Mouse (Mus musculus) brain, embryonic 14.5 days (tissue): Measurements from ENCODE around the gene Cela1.

ENCODE experiments used
- CTCF ChIP-seq: fragments of 200-500 bp; IDR thresholded peaks from 2 replicates; pipeline ENCODE4 v1.5.1; 2012; ENCODE audit warnings: inconsistent platforms, mild to moderate bottlenecking, moderate library complexity, borderline replicate concordance; ENCODE audit not compliant: insufficient read depth, insufficient read length; ENCODE audit errors: extremely low read depth
- POLR2A ChIP-seq: fragments of 200-500 bp; IDR thresholded peaks from 2 replicates; pipeline ENCODE4 v1.6.1; 2012; ENCODE audit warnings: mild to moderate bottlenecking, inconsistent platforms, borderline replicate concordance; ENCODE audit not compliant: poor library complexity, insufficient read depth, insufficient read length, severe bottlenecking; ENCODE audit errors: extremely low read depth

- TF ChIP-seq CTCF (no peak), POLR2A (no peak)
These were observed 34.8 kb upstream of the Cela1 start for GRCm38 (mm10) chr15:100722564-100722963.
